Mouse (Mus musculus) left cerebral cortex, adult 6 months (tissue): ENCODE results near the gene Hsd17b7. TPM values are rescaled to one million over a fixed set of nuclear protein-coding genes. Genes with fewer than 3 reads are reported as not detected.

ENCODE experiments used
- long read RNA-seq, 2 experiments: library from polyadenylated mRNA; unstranded; transcript quantifications; one replicate each; pipeline ENCODE4 v2.0.0; 2019 to 2020
- polyA plus RNA-seq: library from polyadenylated mRNA; unstranded; fragments of <200 nt; fragmentation: Nextera tagmentation; gene quantifications from 2 replicates; pipeline ENCODE4 v1.2.3, GENCODE M21; 2021

Hsd17b7 gene
- polyA plus RNA-seq: 9.7 and 13.9 TPM in 2 replicates
- long read RNA-seq, experiment 1, full-length matches to known transcripts: 55 of 77 reads
- long read RNA-seq, experiment 1, partial matches to known transcripts: 3 of 77 reads
- long read RNA-seq, experiment 1, other reads (novel, unspliced or antisense): 19 of 77 reads
- long read RNA-seq, experiment 2, full-length matches to known transcripts: 16 of 29 reads
- long read RNA-seq, experiment 2, partial matches to known transcripts: 2 of 29 reads
- long read RNA-seq, experiment 2, other reads (novel, unspliced or antisense): 11 of 29 reads

GRCm38 (mm10) chr1:169968792-169969515 is at the start of gene Hsd17b7:
Hsd17b7 (minus strand) TSS chr1:169969241.

GRCm38 (mm10) chr1:169928454-169928971 is 40.5 kb downstream of the Hsd17b7 start, which contains the start of gene Ccdc190:
Ccdc190 (plus strand) TSS chr1:169928648.

Other genes starting within 250 kb of the Hsd17b7 start
- 87.2 and 131 TPM in 2 replicates for gene Rgs4, start 221.6 kb downstream of the Hsd17b7 start, polyA plus RNA-seq
- 1.9 and 3.1 TPM in 2 replicates for gene Ccdc190, start 40.6 kb downstream of the Hsd17b7 start, polyA plus RNA-seq
- gene Ddr2, start 141.5 kb upstream of the Hsd17b7 start, polyA plus RNA-seq: 3.3 and 8.9 TPM in 2 replicates
- 23.8 and 53.3 TPM in 2 replicates for gene Uap1, start 205.7 kb upstream of the Hsd17b7 start, polyA plus RNA-seq
- gene Uhmk1, start 246.2 kb upstream of the Hsd17b7 start, polyA plus RNA-seq: 12.1 and 25.8 TPM in 2 replicates